Mouse (Mus musculus): ENCODE results near the gene Aim2. TPM values are rescaled to one million over a fixed set of nuclear protein-coding genes. Genes with fewer than 3 reads are reported as not detected.
"Not testable (repeated sequence)": the region's sequence is repeated elsewhere in the genome, so short reads cannot be mapped to it uniquely, and the experiment has no call there.

Gene Aim2
- 10.0 and 10.4 TPM in 2 replicates for polyA plus RNA-seq (2012; rRNA removed)

- Histone ChIP-seq H3K27ac (ENCODE audit: insufficient read depth, low read length) (no peak within 1 kb of the TSS), H3K4me1 (ENCODE audit: control insufficient read depth, insufficient read depth, insufficient read length) (no peaks in the 10 kb centered on the region), H3K27me3 (ENCODE audit: control insufficient read depth, insufficient read depth, low read length) (no peaks in the 10 kb centered on the region), H3K4me3 (ENCODE audit: extremely low read depth, insufficient read depth, insufficient read length) (no peak within 1 kb of the TSS), H3K36me3 (ENCODE audit: control insufficient read depth, insufficient read depth, low read length) (no peaks in the 10 kb centered on the region)
- DNase-seq (ENCODE audit: low read depth in 1 of 2, low spot score in 2 of 2), result no peak
- 19% methylated on average over 10 of the region's 10 CpGs for WGBS
- TF ChIP-seq CTCF (IDR thresholded peaks at IDR 0.05; ENCODE audit: extremely low read depth, insufficient read depth, insufficient read length, insufficient replicate concordance), result no peak
- no peak for TF ChIP-seq POLR2A (IDR thresholded peaks at IDR 0.05; ENCODE audit: low read depth, low read length)
These were observed at the start of gene Aim2 for GRCm38 (mm10) chr1:173350372-173350957. Aim2 (plus strand) TSS chr1:173350879.

GRCm38 (mm10) chr1:173302795-173303194 lies 47.9 kb upstream of the Aim2 start:
- not testable (repeated sequence) for H3K4me3 ChIP-seq (ENCODE audit: extremely low read depth, insufficient read depth, insufficient read length); DNase-seq (ENCODE audit: low read depth in 1 of 2, low spot score in 2 of 2); H3K27me3 ChIP-seq (ENCODE audit: control insufficient read depth, insufficient read depth, low read length); H3K27ac ChIP-seq (ENCODE audit: insufficient read depth, low read length); H3K36me3 ChIP-seq (ENCODE audit: control insufficient read depth, insufficient read depth, low read length); H3K4me1 ChIP-seq (ENCODE audit: control insufficient read depth, insufficient read depth, insufficient read length)
- 62% methylated on average over 3 of the region's 3 CpGs for WGBS

- H3K36me3 ChIP-seq (ENCODE audit: control insufficient read depth, insufficient read depth, low read length); DNase-seq (ENCODE audit: low read depth in 1 of 2, low spot score in 2 of 2); H3K4me1 ChIP-seq (ENCODE audit: control insufficient read depth, insufficient read depth, insufficient read length); H3K27me3 ChIP-seq (ENCODE audit: control insufficient read depth, insufficient read depth, low read length); H3K27ac ChIP-seq (ENCODE audit: insufficient read depth, low read length); H3K4me3 ChIP-seq (ENCODE audit: extremely low read depth, insufficient read depth, insufficient read length): not testable (repeated sequence)
- 52% methylated on average over 7 of the region's 7 CpGs for WGBS
These were observed 37.1 kb upstream of the Aim2 start for GRCm38 (mm10) chr1:173313535-173314050.

GRCm38 (mm10) chr1:173315725-173316124 lies 35.0 kb upstream of the Aim2 start:
- H3K4me3 ChIP-seq (ENCODE audit: extremely low read depth, insufficient read depth, insufficient read length), result no peak overlapping the region
- no peaks in the 10 kb centered on the region for H3K36me3 ChIP-seq (ENCODE audit: control insufficient read depth, insufficient read depth, low read length)
- no peak for DNase-seq (ENCODE audit: low read depth in 1 of 2, low spot score in 2 of 2)
- no peak for TF ChIP-seq CTCF (IDR thresholded peaks at IDR 0.05; ENCODE audit: extremely low read depth, insufficient read depth, insufficient read length, insufficient replicate concordance)
- TF ChIP-seq POLR2A (IDR thresholded peaks at IDR 0.05; ENCODE audit: low read depth, low read length), result no peak
- WGBS, result 83% methylated on average over 3 of the region's 3 CpGs
- no peaks in the 10 kb centered on the region for H3K4me1 ChIP-seq (ENCODE audit: control insufficient read depth, insufficient read depth, insufficient read length)
- no peak overlapping the region for H3K27ac ChIP-seq (ENCODE audit: insufficient read depth, low read length)
- no peaks in the 10 kb centered on the region for H3K27me3 ChIP-seq (ENCODE audit: control insufficient read depth, insufficient read depth, low read length)

- H3K27me3 ChIP-seq (ENCODE audit: control insufficient read depth, insufficient read depth, low read length), result no peaks in the 10 kb centered on the region
- no peak for DNase-seq (ENCODE audit: low read depth in 1 of 2, low spot score in 2 of 2)
- WGBS, result 76% methylated on average over 2 of the region's 2 CpGs
- no peaks in the 10 kb centered on the region for H3K4me1 ChIP-seq (ENCODE audit: control insufficient read depth, insufficient read depth, insufficient read length)
- no peak overlapping the region for H3K4me3 ChIP-seq (ENCODE audit: extremely low read depth, insufficient read depth, insufficient read length)
- H3K27ac ChIP-seq (ENCODE audit: insufficient read depth, low read length), result no peak overlapping the region
- H3K36me3 ChIP-seq (ENCODE audit: control insufficient read depth, insufficient read depth, low read length), result no peaks in the 10 kb centered on the region
- TF ChIP-seq POLR2A (IDR thresholded peaks at IDR 0.05; ENCODE audit: low read depth, low read length) (no peak), CTCF (IDR thresholded peaks at IDR 0.05; ENCODE audit: extremely low read depth, insufficient read depth, insufficient read length, insufficient replicate concordance) (no peak)
These were observed 32.7 kb upstream of the Aim2 start for GRCm38 (mm10) chr1:173317925-173318477.

- no peak overlapping the region for H3K27ac ChIP-seq (ENCODE audit: insufficient read depth, low read length)
- H3K4me3 ChIP-seq (ENCODE audit: extremely low read depth, insufficient read depth, insufficient read length), result no peak overlapping the region
- H3K36me3 ChIP-seq (ENCODE audit: control insufficient read depth, insufficient read depth, low read length), result no peaks in the 10 kb centered on the region
- 88% methylated on average over 8 of the region's 8 CpGs for WGBS
- DNase-seq (ENCODE audit: low read depth in 1 of 2, low spot score in 2 of 2), result no peak
- no peaks in the 10 kb centered on the region for H3K27me3 ChIP-seq (ENCODE audit: control insufficient read depth, insufficient read depth, low read length)
- TF ChIP-seq CTCF (IDR thresholded peaks at IDR 0.05; ENCODE audit: extremely low read depth, insufficient read depth, insufficient read length, insufficient replicate concordance), result no peak
- no peak for TF ChIP-seq POLR2A (IDR thresholded peaks at IDR 0.05; ENCODE audit: low read depth, low read length)
- no peaks in the 10 kb centered on the region for H3K4me1 ChIP-seq (ENCODE audit: control insufficient read depth, insufficient read depth, insufficient read length)
These were observed 29.0 kb upstream of the Aim2 start for GRCm38 (mm10) chr1:173321593-173322248.

- no peak overlapping the region for H3K4me3 ChIP-seq (ENCODE audit: extremely low read depth, insufficient read depth, insufficient read length)
- no peaks in the 10 kb centered on the region for H3K4me1 ChIP-seq (ENCODE audit: control insufficient read depth, insufficient read depth, insufficient read length)
- H3K36me3 ChIP-seq (ENCODE audit: control insufficient read depth, insufficient read depth, low read length), result no peaks in the 10 kb centered on the region
- H3K27me3 ChIP-seq (ENCODE audit: control insufficient read depth, insufficient read depth, low read length), result no peaks in the 10 kb centered on the region
- 64% methylated on average over 6 of the region's 6 CpGs for WGBS
- no peak for DNase-seq (ENCODE audit: low read depth in 1 of 2, low spot score in 2 of 2)
- no peak for TF ChIP-seq POLR2A (IDR thresholded peaks at IDR 0.05; ENCODE audit: low read depth, low read length)
- TF ChIP-seq CTCF (IDR thresholded peaks at IDR 0.05; ENCODE audit: extremely low read depth, insufficient read depth, insufficient read length, insufficient replicate concordance), result no peak
- no peak overlapping the region for H3K27ac ChIP-seq (ENCODE audit: insufficient read depth, low read length)
These were observed 28.4 kb upstream of the Aim2 start for GRCm38 (mm10) chr1:173322249-173322627.

All from spleen, adult 2 months (tissue).